Mouse (Mus musculus) bone marrow macrophage, adult 2 months (primary cell): Measurements from ENCODE around the gene Tmem178b.

Experiments
- CTCF ChIP-seq: IDR thresholded peaks from 2 replicates; pipeline ENCODE4 v1.5.1; 2012; ENCODE audit warnings: low read depth, mild to moderate bottlenecking, low read length, moderate library complexity
- POLR2A ChIP-seq: IDR thresholded peaks from 2 replicates; pipeline ENCODE4 v1.6.1; 2012; ENCODE audit warnings: mild to moderate bottlenecking, low read depth, low read length, borderline replicate concordance

DNA sequence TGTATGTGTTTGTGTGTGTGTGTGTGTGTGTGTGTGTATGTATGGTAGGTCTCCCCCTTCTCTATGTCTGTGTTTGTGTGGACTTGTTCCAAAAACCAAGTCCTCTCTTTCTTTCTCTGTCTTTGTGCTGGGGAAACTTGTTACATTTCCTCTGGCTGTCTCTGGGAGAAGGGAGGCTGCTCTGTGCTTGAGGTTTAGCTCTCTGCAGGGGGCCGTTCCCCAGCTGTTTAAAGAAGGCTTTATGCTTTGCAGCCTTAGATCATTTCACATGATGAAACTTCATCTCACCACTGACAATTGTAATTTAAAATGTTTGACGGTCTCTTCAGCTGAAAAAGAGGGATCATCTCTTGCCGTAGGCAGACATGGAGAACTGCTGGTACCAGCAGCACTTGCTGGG is 243.2 kb downstream of the Tmem178b start:
- TF ChIP-seq POLR2A: no peak
- no peak for TF ChIP-seq CTCF
